Mouse (Mus musculus): ENCODE measurements around the gene Ebf4.

Ebf4 gene

GRCm38 (mm10) chr2:130294936-130295277 lies at the start of gene Ebf4:
Gene Ebf4, plus strand, starts transcription at chr2:130295169.
- DNase-seq, result peak; percentile 60

- no peak for DNase-seq
Measured at GRCm38 (mm10) chr2:130246912-130247311, 48.1 kb upstream of the Ebf4 start.

GRCm38 (mm10) chr2:130248226-130248625 lies 46.7 kb upstream of the Ebf4 start:
- peak; percentile 56 for DNase-seq

GRCm38 (mm10) chr2:130256762-130257161 lies 38.2 kb upstream of the Ebf4 start:
- no peak for DNase-seq

- DNase-seq, result no peak
Measured at GRCm38 (mm10) chr2:130260822-130261221, 34.1 kb upstream of the Ebf4 start.

GRCm38 (mm10) chr2:130261914-130262313 lies 33.1 kb upstream of the Ebf4 start:
- DNase-seq, result no peak

GRCm38 (mm10) chr2:130262398-130262797 lies 32.6 kb upstream of the Ebf4 start:
- peak; percentile 69 for DNase-seq

- DNase-seq, result peak; percentile 65
Measured at GRCm38 (mm10) chr2:130265520-130265919, 29.4 kb upstream of the Ebf4 start.

GRCm38 (mm10) chr2:130268074-130268473 lies 26.9 kb upstream of the Ebf4 start:
- no peak for DNase-seq

GRCm38 (mm10) chr2:130273732-130274131 lies 21.2 kb upstream of the Ebf4 start:
- peak; percentile 41 for DNase-seq

- DNase-seq, result peak; percentile 99
Measured at GRCm38 (mm10) chr2:130274149-130274861, 20.7 kb upstream of the Ebf4 start, which contains the start of gene Nop56. Gene Nop56, plus strand, starts transcription at chr2:130274430.

- DNase-seq, result no peak
Measured at GRCm38 (mm10) chr2:130274862-130275261, 20.1 kb upstream of the Ebf4 start.

- peak; percentile 85 for DNase-seq
Measured at GRCm38 (mm10) chr2:130275649-130276048, 19.3 kb upstream of the Ebf4 start.

- DNase-seq, result no peak
Measured at GRCm38 (mm10) chr2:130279600-130280091, 15.3 kb upstream of the Ebf4 start.

- DNase-seq, result no peak
Measured at GRCm38 (mm10) chr2:130280224-130280623, 14.7 kb upstream of the Ebf4 start.

GRCm38 (mm10) chr2:130280818-130281217 lies 14.2 kb upstream of the Ebf4 start:
- no peak for DNase-seq

GRCm38 (mm10) chr2:130283854-130284654 lies 10.9 kb upstream of the Ebf4 start, which contains the start of gene Idh3b:
Gene Idh3b, minus strand, starts transcription at chr2:130284547.
- DNase-seq, result peak; percentile 88

- DNase-seq, result no peak
Measured at GRCm38 (mm10) chr2:130289086-130289485, 5.9 kb upstream of the Ebf4 start.

- DNase-seq, result peak; percentile 49
Measured at GRCm38 (mm10) chr2:130291434-130291833, 3.5 kb upstream of the Ebf4 start.

GRCm38 (mm10) chr2:130293009-130293408 lies 2.0 kb upstream of the Ebf4 start:
- DNase-seq, result no peak

- DNase-seq, result no peak
Measured at GRCm38 (mm10) chr2:130293486-130293885, 1.5 kb upstream of the Ebf4 start.

- no peak for DNase-seq
Measured at GRCm38 (mm10) chr2:130294218-130294935, 592 bp upstream of the Ebf4 start.
